Mouse (Mus musculus): ENCODE measurements around the gene Zfp420. TPM values are rescaled to one million over a fixed set of nuclear protein-coding genes. Genes with fewer than 3 reads are reported as not detected.

The Zfp420 gene
- polyA plus RNA-seq, 1 experiment from 2014 or later = 20.5 TPM

Small RNA genes within 50 kb of the gene (microRNA-seq; reads per million reads assigned to microRNA genes)
- not detected for gene Mir7668

Other genes starting within 250 kb of the Zfp420 start
- 0.11 and 0.27 TPM in 2 replicates for gene Catsperg2, start 132.9 kb upstream of the Zfp420 start, polyA plus RNA-seq (2015; fragmentation: Nextera tagmentation; extraction: Ambion mirVana)
- 13.2 and 14.1 TPM in 2 replicates for gene Zfp84, start 91.4 kb upstream of the Zfp420 start, polyA plus RNA-seq (2015; fragmentation: Nextera tagmentation; extraction: Ambion mirVana)
- 10.2 and 11.8 TPM in 2 replicates for gene Zfp30, start 76.0 kb upstream of the Zfp420 start, polyA plus RNA-seq (2015; fragmentation: Nextera tagmentation; extraction: Ambion mirVana)
- gene Zfp790, start 43.9 kb upstream of the Zfp420 start, polyA plus RNA-seq (2015; fragmentation: Nextera tagmentation; extraction: Ambion mirVana) = 20.6 and 23.4 TPM in 2 replicates
- gene Zfp940, start 6.3 kb upstream of the Zfp420 start, polyA plus RNA-seq (2015; fragmentation: Nextera tagmentation; extraction: Ambion mirVana) = 10.6 and 12.3 TPM in 2 replicates
- gene Zfp27, start 46.6 kb downstream of the Zfp420 start, polyA plus RNA-seq (2015; fragmentation: Nextera tagmentation; extraction: Ambion mirVana) = 12.6 and 14.2 TPM in 2 replicates
- 5.1 and 6.1 TPM in 2 replicates for gene Zfp383, start 48.2 kb downstream of the Zfp420 start, polyA plus RNA-seq (2015; fragmentation: Nextera tagmentation; extraction: Ambion mirVana)
- 20.0 and 20.2 TPM in 2 replicates for gene Zfp74, start 94.1 kb downstream of the Zfp420 start, polyA plus RNA-seq (2015; fragmentation: Nextera tagmentation; extraction: Ambion mirVana)
- 5.1 and 6.9 TPM in 2 replicates for gene Zfp568, start 124.0 kb downstream of the Zfp420 start, polyA plus RNA-seq (2015; fragmentation: Nextera tagmentation; extraction: Ambion mirVana)
- gene Zfp14, start 191.4 kb downstream of the Zfp420 start, polyA plus RNA-seq (2015; fragmentation: Nextera tagmentation; extraction: Ambion mirVana) = 8.4 and 11.2 TPM in 2 replicates
- 10.6 and 10.9 TPM in 2 replicates for gene Zfp82, start 212.9 kb downstream of the Zfp420 start, polyA plus RNA-seq (2015; fragmentation: Nextera tagmentation; extraction: Ambion mirVana)
- 1.3 and 1.9 TPM in 2 replicates for gene Gm26920, start 230.4 kb downstream of the Zfp420 start, polyA plus RNA-seq (2015; fragmentation: Nextera tagmentation; extraction: Ambion mirVana)
- 13.2 and 15.6 TPM in 2 replicates for gene Zfp566, start 230.5 kb downstream of the Zfp420 start, polyA plus RNA-seq (2015; fragmentation: Nextera tagmentation; extraction: Ambion mirVana)
- gene Zfp260, start 234.8 kb downstream of the Zfp420 start, polyA plus RNA-seq (2015; fragmentation: Nextera tagmentation; extraction: Ambion mirVana) = 78.0 and 82.0 TPM in 2 replicates

Data from neural tube, embryonic 15.5 days (tissue).